Mouse (Mus musculus) liver, embryonic 11.5 days (tissue): Measurements from ENCODE around the gene Gm8369. TPM values are rescaled to one million over a fixed set of nuclear protein-coding genes. Genes with fewer than 3 reads are reported as not detected.
"Not testable (repeated sequence)": the region's sequence is repeated elsewhere in the genome, so short reads cannot be mapped to it uniquely, and the experiment has no call there.

ENCODE experiments used
- ATAC-seq: fragments of 200-750 bp; cut with Nextera tagmentation; replicated peaks from 2 replicates; pipeline ENCODE4 v1.8.0; 2017; ENCODE audit warnings: moderate number of reproducible peaks, mild to moderate bottlenecking, moderate TSS enrichment, moderate library complexity; ENCODE audit not compliant: low FRiP score
- DNase-seq: peaks from one replicate; pipeline ENCODE4 v3.0.0-alpha.2; 2017; ENCODE audit warnings: low spot score
- H3K27ac ChIP-seq: fragments of 300-500 bp; sonication (generic); 2 replicates; pipeline ENCODE4 v1.5.1; 2014; ENCODE audit warnings: mild to moderate bottlenecking, low read depth, low read length, control low read depth
- H3K27me3 ChIP-seq: fragments of 300-500 bp; sonication (generic); replicated peaks from 2 replicates; pipeline ENCODE4 v1.6.1; 2014; ENCODE audit warnings: low read length, mixed read lengths; ENCODE audit not compliant: control insufficient read depth, insufficient read depth
- H3K36me3 ChIP-seq: fragments of 300-500 bp; sonication (generic); 2 replicates; pipeline ENCODE4 v1.6.1; 2014; ENCODE audit warnings: mild to moderate bottlenecking, low read length, moderate library complexity, mixed read lengths; ENCODE audit not compliant: control insufficient read depth, insufficient read depth
- H3K4me1 ChIP-seq: fragments of 300-500 bp; sonication (generic); replicated peaks from 2 replicates; pipeline ENCODE4 v1.6.1; 2014; ENCODE audit warnings: low read length, mixed read lengths; ENCODE audit not compliant: control insufficient read depth, insufficient read depth
- H3K4me2 ChIP-seq: fragments of 300-500 bp; sonication (generic); 2 replicates; pipeline ENCODE4 v1.6.1; 2014; ENCODE audit warnings: mild to moderate bottlenecking, control low read depth, moderate library complexity
- H3K4me3 ChIP-seq: fragments of 300-500 bp; sonication (generic); 2 replicates; pipeline ENCODE4 v1.5.1; 2014; ENCODE audit warnings: low read depth, low read length, control low read depth
- H3K9ac ChIP-seq: fragments of 300-500 bp; sonication (generic); 2 replicates; pipeline ENCODE4 v1.6.1; 2014; ENCODE audit warnings: low read depth, low read length, control low read depth
- H3K9me3 ChIP-seq: fragments of 300-500 bp; sonication (generic); 2 replicates; pipeline ENCODE4 v1.6.1; 2016; ENCODE audit warnings: low read length, inconsistent platforms, mixed read lengths; ENCODE audit not compliant: control insufficient read depth
- WGBS: fragments of 180-500 bp; shearing (Covaris S2); extraction: QIAGEN DNeasy Blood & Tissue Kit; methylation state at CpG from one replicate; pipeline ENCODE4 v1.1.7; 2014; 5-methylcytosine and 5-hydroxymethylcytosine counted together
- polyA plus RNA-seq: library from polyadenylated mRNA; unstranded; fragments of >200 nt; fragmentation: Nextera tagmentation; extraction: Ambion mirVana; gene quantifications from 2 replicates; pipeline ENCODE4 v1.2.1, GENCODE M21; 2014

The Gm8369 gene
- not detected in 2 replicates for polyA plus RNA-seq

- Histone ChIP-seq H3K4me1 (no peaks in the 10 kb centered on the region), H3K27me3 (no peaks in the 10 kb centered on the region), H3K4me3 (no peak within 1 kb of the TSS), H3K9ac (no peak within 1 kb of the TSS), H3K27ac (no peak within 1 kb of the TSS), H3K36me3 (no peaks in the 10 kb centered on the region), H3K4me2 (no peak within 1 kb of the TSS), H3K9me3 (no peaks in the 10 kb centered on the region)
- 65% methylated on average over 2 of the region's 2 CpGs for WGBS
- no peak for DNase-seq
- ATAC-seq: no peak
Observed at GRCm38 (mm10) chr19:11485746-11486145, at the start of gene Gm8369. Gene Gm8369, plus strand, starts transcription at chr19:11485938.

- Histone ChIP-seq H3K27me3 (no peaks in the 10 kb centered on the region), H3K4me2 (no peak within 1 kb of the TSS), H3K9me3 (no peaks in the 10 kb centered on the region), H3K9ac (no peak within 1 kb of the TSS), H3K36me3 (no peaks in the 10 kb centered on the region), H3K4me3 (no peak within 1 kb of the TSS), H3K4me1 (no peaks in the 10 kb centered on the region), H3K27ac (no peak within 1 kb of the TSS)
- ATAC-seq (no peak), DNase-seq (no peak)
Observed at GRCm38 (mm10) chr19:11443338-11443737, 42.4 kb upstream of the Gm8369 start, which contains the start of gene Ms4a4b. Gene Ms4a4b, plus strand, starts transcription at chr19:11443553.

DNA sequence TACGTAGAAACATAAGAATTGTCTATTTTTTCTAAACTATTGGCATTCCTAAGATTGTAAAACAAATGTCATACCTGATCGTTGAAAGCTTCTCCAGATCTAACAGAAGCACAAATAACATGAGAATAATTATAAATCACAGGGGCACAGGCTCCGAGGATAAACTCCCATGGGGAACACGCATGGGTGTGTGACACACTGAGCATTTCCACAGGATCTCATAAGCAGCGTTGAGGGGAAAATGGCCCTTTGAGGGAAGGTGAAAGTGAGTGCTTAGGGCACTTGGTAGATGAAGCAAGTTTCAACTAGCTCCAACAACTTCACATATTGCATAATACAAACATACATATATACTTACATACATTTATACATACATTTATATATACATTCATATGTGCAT, 41.8 kb upstream of the Gm8369 start:
- ATAC-seq (no peak), DNase-seq (no peak)
- no peaks in the 10 kb centered on the region for H3K4me1 ChIP-seq
- no peaks in the 10 kb centered on the region for H3K36me3 ChIP-seq
- no peak overlapping the region for H3K27ac ChIP-seq
- WGBS: 78% methylated on average over 5 of the region's 5 CpGs
- no peaks in the 10 kb centered on the region for H3K27me3 ChIP-seq
- no peak overlapping the region for H3K4me3 ChIP-seq
- no peak overlapping the region for H3K4me2 ChIP-seq
- H3K9ac ChIP-seq: no peak overlapping the region
- H3K9me3 ChIP-seq: no peaks in the 10 kb centered on the region

DNA sequence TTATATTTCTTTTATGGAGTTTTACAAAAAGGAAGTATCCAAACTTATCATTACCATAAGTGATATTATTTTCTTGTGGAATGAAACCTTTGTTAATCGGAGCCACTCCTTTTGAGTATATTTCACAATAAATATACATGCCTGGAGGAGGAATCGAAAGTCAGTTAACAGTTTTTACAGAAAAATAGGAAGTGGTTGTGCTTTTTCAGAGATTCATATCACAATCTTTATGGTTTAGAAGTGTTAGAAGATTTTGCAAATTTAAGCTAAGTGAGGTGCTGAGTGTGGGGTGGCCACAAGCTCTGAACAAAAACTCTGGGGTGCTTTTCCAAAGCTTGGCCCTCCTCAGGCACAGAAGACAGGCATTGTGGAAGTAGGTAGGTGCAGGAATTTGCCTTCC, 38.5 kb upstream of the Gm8369 start:
- no peaks in the 10 kb centered on the region for H3K4me1 ChIP-seq
- no peak for DNase-seq
- H3K9ac ChIP-seq: no peak overlapping the region
- no peak for ATAC-seq
- H3K4me2 ChIP-seq: no peak overlapping the region
- H3K27ac ChIP-seq: no peak overlapping the region
- H3K9me3 ChIP-seq: no peaks in the 10 kb centered on the region
- H3K27me3 ChIP-seq: no peaks in the 10 kb centered on the region
- no peak overlapping the region for H3K4me3 ChIP-seq
- H3K36me3 ChIP-seq: no peaks in the 10 kb centered on the region
- WGBS: 74% methylated on average over 2 of the region's 2 CpGs

DNA sequence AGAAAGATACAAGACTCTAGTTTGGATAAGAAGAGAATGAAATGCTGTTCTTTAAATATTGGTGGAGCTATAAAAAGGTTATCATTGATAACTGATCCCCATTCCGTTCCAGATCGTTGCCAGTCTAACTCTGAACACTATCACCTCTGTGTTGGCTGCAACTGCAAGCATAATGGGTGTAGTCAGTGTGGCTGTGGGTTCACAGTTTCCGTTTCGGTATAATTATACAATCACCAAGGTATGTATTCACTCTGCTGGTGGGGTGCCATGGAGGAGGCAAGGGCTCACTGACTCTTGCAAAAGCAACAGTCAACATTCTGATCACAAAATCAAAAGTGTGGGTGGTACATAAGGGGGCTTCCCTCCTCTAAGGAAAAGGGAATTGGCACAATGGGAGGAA, 26.7 kb upstream of the Gm8369 start:
- not testable (repeated sequence) for H3K9me3 ChIP-seq, H3K27ac ChIP-seq, H3K4me2 ChIP-seq, H3K36me3 ChIP-seq, H3K4me3 ChIP-seq, H3K4me1 ChIP-seq, H3K27me3 ChIP-seq, H3K9ac ChIP-seq, DNase-seq, ATAC-seq
- 73% methylated on average over 2 of the region's 4 CpGs for WGBS

- not testable (repeated sequence) for H3K4me1 ChIP-seq, H3K36me3 ChIP-seq, H3K9me3 ChIP-seq, H3K4me2 ChIP-seq, H3K27me3 ChIP-seq, H3K9ac ChIP-seq, ATAC-seq, H3K4me3 ChIP-seq, H3K27ac ChIP-seq, DNase-seq
- 38% methylated on average over 1 of the region's 1 CpGs for WGBS
Observed at GRCm38 (mm10) chr19:11464795-11465194, 20.9 kb upstream of the Gm8369 start.

DNA sequence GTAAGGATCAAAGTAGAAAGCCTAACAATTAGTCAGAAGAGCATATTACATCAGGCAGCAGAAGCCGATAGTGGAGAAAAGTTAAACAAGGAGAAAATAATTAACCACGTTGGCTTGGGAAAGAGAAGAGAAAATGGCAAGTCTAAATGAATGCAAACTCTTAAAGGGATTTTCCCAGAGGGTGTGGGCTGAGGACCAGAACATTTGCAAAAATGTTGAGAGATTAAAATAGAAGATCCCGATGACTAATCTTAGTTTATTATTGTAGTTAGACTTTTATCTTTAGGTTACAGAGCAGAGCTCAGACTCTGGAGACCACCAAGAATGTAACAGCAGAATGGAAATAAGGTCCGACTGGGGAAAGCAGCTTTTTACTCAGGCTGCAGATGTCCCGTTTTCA, 19.3 kb upstream of the Gm8369 start:
- H3K9me3 ChIP-seq: no peaks in the 10 kb centered on the region
- H3K4me3 ChIP-seq: no peak overlapping the region
- no peak overlapping the region for H3K4me2 ChIP-seq
- no peaks in the 10 kb centered on the region for H3K4me1 ChIP-seq
- WGBS: 66% methylated on average over 5 of the region's 5 CpGs
- no peaks in the 10 kb centered on the region for H3K36me3 ChIP-seq
- DNase-seq (no peak), ATAC-seq (no peak)
- no peak overlapping the region for H3K27ac ChIP-seq
- H3K27me3 ChIP-seq: no peaks in the 10 kb centered on the region
- no peak overlapping the region for H3K9ac ChIP-seq

DNA sequence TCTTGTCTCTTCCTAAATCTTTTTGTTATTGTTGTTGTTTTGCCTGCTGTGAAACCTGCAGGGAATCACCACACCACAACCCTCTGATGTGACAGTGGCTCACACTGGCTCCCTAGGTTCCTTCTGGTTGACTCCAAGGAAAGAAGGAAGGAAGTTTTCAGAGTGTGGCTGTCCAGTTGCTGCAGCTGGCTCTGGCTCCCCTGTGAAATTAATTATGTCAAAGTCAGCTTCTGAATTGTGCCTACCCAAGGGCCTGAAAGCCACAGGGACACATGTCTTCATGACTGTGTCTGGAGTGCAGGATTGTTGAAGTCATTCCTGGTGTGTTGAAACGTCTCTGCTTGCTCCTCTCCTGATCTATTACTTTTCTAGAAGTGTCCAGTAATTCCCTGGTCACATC, 17.4 kb upstream of the Gm8369 start:
- H3K27ac ChIP-seq, DNase-seq, ATAC-seq, H3K4me3 ChIP-seq, H3K36me3 ChIP-seq, H3K4me2 ChIP-seq, H3K9me3 ChIP-seq, H3K4me1 ChIP-seq, H3K9ac ChIP-seq, H3K27me3 ChIP-seq: not testable (repeated sequence)
- 46% methylated on average over 1 of the region's 1 CpGs for WGBS

DNA sequence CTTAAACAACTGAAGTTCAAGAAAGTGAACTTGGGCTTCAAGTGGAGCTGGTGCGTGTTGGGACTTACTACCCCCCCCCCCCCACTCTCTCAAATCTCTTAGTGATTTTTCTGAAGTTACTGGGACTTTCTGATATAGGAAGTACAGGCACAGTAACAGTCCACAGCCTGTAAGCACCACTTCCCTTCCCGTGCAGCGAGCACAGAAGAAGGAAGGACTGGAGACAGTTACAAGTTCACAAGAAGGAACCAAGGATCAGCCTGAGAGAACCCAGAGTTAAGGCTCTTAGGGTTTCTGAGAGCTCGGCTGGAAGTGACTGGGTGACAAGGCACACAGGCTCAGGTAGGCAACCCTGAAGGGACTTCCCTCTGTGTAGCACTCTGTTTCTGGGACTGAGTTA, 16.5 kb upstream of the Gm8369 start, which contains the start of gene Ms4a6c:
Gene Ms4a6c (plus strand): TSS at position 152 of the 400 bp plus-strand sequence.
- H3K4me1 ChIP-seq, ATAC-seq, H3K27me3 ChIP-seq, H3K9me3 ChIP-seq, H3K36me3 ChIP-seq, H3K4me3 ChIP-seq, H3K27ac ChIP-seq, DNase-seq, H3K9ac ChIP-seq, H3K4me2 ChIP-seq: not testable (repeated sequence)
- 47% methylated on average over 4 of the region's 4 CpGs for WGBS
